Mouse (Mus musculus) left cerebral cortex, adult 18-20 months (tissue): ENCODE results near the gene Disp1. TPM values are rescaled to one million over a fixed set of nuclear protein-coding genes. Genes with fewer than 3 reads are reported as not detected.

Source experiments
- DNase-seq, 2 experiments: peaks; one replicate each; pipeline ENCODE4 v3.0.0; 2021 to 2022; ENCODE audit warnings: low spot score in 2 of 2, mixed read lengths in 1 of 2
- microRNA-seq, 2 experiments: library from miRNA; unstranded; fragments of <30 nt; microRNA quantifications; one replicate each; pipeline ENCODE4 v1.2.0; 2021
- total RNA-seq, 2 experiments: library from RNA; stranded (reverse); gene quantifications; 2 replicates each; pipeline ENCODE4 v1.2.3; 2021

The Disp1 gene
- total RNA-seq, 2 experiments from 2014 or later: 5.7 to 6.6 TPM

- peak; percentile 59 to 79 for DNase-seq
Observed at GRCm38 (mm10) chr1:183043161-183043812, 178.0 kb downstream of the Disp1 start.

- no peak for DNase-seq
Observed at GRCm38 (mm10) chr1:183041703-183042102, 179.6 kb downstream of the Disp1 start.

- no peak for DNase-seq
Observed at GRCm38 (mm10) chr1:183040847-183041382, 180.4 kb downstream of the Disp1 start.

- DNase-seq: no peak
Observed at GRCm38 (mm10) chr1:183039881-183040708, 181.2 kb downstream of the Disp1 start.

- DNase-seq: no peak
Observed at GRCm38 (mm10) chr1:183039404-183039803, 181.9 kb downstream of the Disp1 start.

Small RNA genes lying within 50 kb of the gene (microRNA-seq; reads per million reads assigned to microRNA genes)
- 0 reads per million in 2 experiments for gene Gm24975

Other genes starting within 250 kb of the Disp1 start
- gene Aida, start 75.1 kb upstream of the Disp1 start, total RNA-seq: 10 to 100 TPM; 52.3 to 59.1 TPM
- 10 to 100 TPM; 52.5 to 53.6 TPM for gene Brox, start 75.7 kb upstream of the Disp1 start, total RNA-seq
- 100 to 1,000 TPM; 240 to 241 TPM for gene Mia3, start 148.0 kb upstream of the Disp1 start, total RNA-seq
- 10 to 100 TPM; 18.2 to 20.7 TPM for gene Taf1a, start 167.5 kb upstream of the Disp1 start, total RNA-seq
- 1 to 10 TPM in 1 of 2 experiments, under 1 TPM in 1; 0.16 to 1.8 TPM for gene Hhipl2, start 196.7 kb upstream of the Disp1 start, total RNA-seq